Mouse (Mus musculus) layer of hippocampus, adult 2 months (tissue): ENCODE data around the gene Ilf3. TPM values are rescaled to one million over a fixed set of nuclear protein-coding genes. Genes with fewer than 3 reads are reported as not detected.
A peak's percentile ranks its signal among the peaks of the same experiment; 100 is the strongest.

Experiments used
- DNase-seq, 2 experiments: peaks; one replicate each; pipeline ENCODE4 v3.0.0; 2022; ENCODE audit warnings: low spot score in 2 of 2
- H3K27ac ChIP-seq: fragments of 200-600 bp; 2 replicates; pipeline ENCODE4 v1.8.1; 2022
- H3K4me3 ChIP-seq: fragments of 200-600 bp; 2 replicates; pipeline ENCODE4 v1.8.1; 2022; ENCODE audit warnings: mild to moderate bottlenecking
- CTCF ChIP-seq: fragments of 200-600 bp; conservative IDR thresholded peaks from 2 replicates; pipeline ENCODE4 v1.8.1; 2022; ENCODE audit warnings: antibody characterized with exemption, mild to moderate bottlenecking, moderate library complexity
- total RNA-seq, 2 experiments: library from RNA; stranded (reverse); gene quantifications; 2 replicates each; pipeline ENCODE4 v1.2.3; 2021

Gene Ilf3
- total RNA-seq, 2 experiments from 2014 or later: 106 to 108 TPM

GRCm38 (mm10) chr9:21454556-21454955 lies 86.9 kb downstream of the Ilf3 start:
- TF ChIP-seq CTCF: no peak
- DNase-seq: no peak

More at GRCm38 (mm10) chr9:21454556-21454955, 86.9 kb downstream of the Ilf3 start:
- H3K27ac ChIP-seq: peak overlapping the region; percentile 82; the same call in 1 of the 2 replicates
- no peak overlapping the region for H3K4me3 ChIP-seq

Other genes starting within 250 kb of the Ilf3 start
- 10 to 100 TPM; 16.8 to 21.5 TPM for gene Tyk2, start 236.6 kb upstream of the Ilf3 start, total RNA-seq
- gene Cdc37, start 217.9 kb upstream of the Ilf3 start, total RNA-seq: 100 to 1,000 TPM; 144 to 150 TPM
- gene Pde4a, start 202.2 kb upstream of the Ilf3 start, total RNA-seq: 10 to 100 TPM; 86.6 to 89.3 TPM
- gene Keap1, start 128.5 kb upstream of the Ilf3 start, total RNA-seq: 10 to 100 TPM; 56.7 to 60.6 TPM
- gene S1pr5, start 119.4 kb upstream of the Ilf3 start, total RNA-seq: 10 to 100 TPM; 10.6 to 10.9 TPM
- gene Atg4d, start 102.6 kb upstream of the Ilf3 start, total RNA-seq: 10 to 100 TPM; 39.8 to 40.2 TPM
- gene Kri1, start 79.9 kb upstream of the Ilf3 start, total RNA-seq: 10 to 100 TPM; 45.1 to 46.6 TPM
- gene Cdkn2d, start 76.5 kb upstream of the Ilf3 start, total RNA-seq: 10 to 100 TPM; 53.7 to 54.4 TPM
- gene Ap1m2, start 55.5 kb upstream of the Ilf3 start, total RNA-seq: under 1 TPM; 0.41 to 0.76 TPM
- gene Slc44a2, start 47.2 kb upstream of the Ilf3 start, total RNA-seq: 10 to 100 TPM; 50.7 to 52.6 TPM
- gene Qtrt1, start 44.0 kb downstream of the Ilf3 start, total RNA-seq: 10 to 100 TPM; 31.2 to 46.2 TPM
- 10 to 100 TPM; 58.0 to 69.6 TPM for gene Dnm2, start 57.0 kb downstream of the Ilf3 start, total RNA-seq
- gene Tmed1, start 142.4 kb downstream of the Ilf3 start, total RNA-seq: 10 to 100 TPM; 13.5 to 15.5 TPM
- gene AB124611, start 158.3 kb downstream of the Ilf3 start, total RNA-seq: under 1 TPM; 0.27 to 0.44 TPM
- 10 to 100 TPM; 75.9 to 85.6 TPM for gene Carm1, start 179.0 kb downstream of the Ilf3 start, total RNA-seq
- gene Timm29, start 224.9 kb downstream of the Ilf3 start, total RNA-seq: 10 to 100 TPM; 58.3 to 62.0 TPM
- gene Yipf2, start 225.0 kb downstream of the Ilf3 start, total RNA-seq: 10 to 100 TPM; 18.6 to 19.8 TPM
- gene Smarca4, start 248.3 kb downstream of the Ilf3 start, total RNA-seq: 100 to 1,000 TPM; 114 to 115 TPM